Mouse (Mus musculus) liver, embryonic 14.5 days (tissue): Measurements from ENCODE around the gene Opcml.

Experiments
- CTCF ChIP-seq: IDR thresholded peaks from 2 replicates; pipeline ENCODE4 v1.5.1; 2016; ENCODE audit warnings: antibody characterized with exemption, low read depth, control low read depth
- EP300 ChIP-seq: IDR thresholded peaks from 2 replicates; pipeline ENCODE4 v1.6.1; 2016; ENCODE audit warnings: antibody characterized with exemption, low read depth

DNA sequence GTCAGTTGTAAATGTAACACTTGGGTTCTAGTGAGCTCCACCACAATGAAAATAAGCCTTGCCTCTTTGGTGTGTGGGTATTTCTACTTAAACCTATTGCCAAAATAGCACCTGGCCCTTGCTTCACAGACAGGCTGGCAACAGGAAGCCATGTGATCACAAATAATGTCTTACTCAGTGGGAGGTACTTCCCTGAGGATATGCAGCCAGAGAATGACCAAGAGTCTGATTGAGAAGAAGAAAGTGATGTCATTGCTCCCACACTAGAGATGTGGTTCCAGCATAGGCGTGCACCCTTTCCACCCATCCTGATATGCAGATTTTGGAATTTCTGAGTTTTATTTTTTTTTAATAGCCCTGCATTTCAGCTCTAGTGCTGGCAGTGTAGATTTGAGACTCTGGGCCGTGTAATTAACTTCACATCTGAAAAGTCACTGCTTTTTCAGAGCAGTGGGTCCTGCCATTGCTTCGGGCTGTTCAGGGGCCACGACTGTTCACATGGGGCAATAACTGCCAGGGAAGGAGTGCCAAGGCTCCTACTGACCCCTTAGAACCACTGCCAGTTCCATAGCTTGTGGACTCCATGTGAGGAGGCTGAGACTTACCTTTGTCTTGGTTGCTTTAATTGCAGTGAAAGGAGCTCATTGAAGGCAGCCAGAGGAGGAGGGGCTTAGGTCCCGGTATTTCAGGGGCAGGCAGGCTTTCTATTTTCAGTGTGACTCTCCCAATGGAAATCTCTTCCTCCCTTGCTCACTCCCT lies 649.0 kb downstream of the Opcml start:
- TF ChIP-seq CTCF (no peak), EP300 (no peak)
